Mouse (Mus musculus) CD4-positive, CD25-positive, alpha-beta regulatory T cell, adult 2 months (primary cell): ENCODE measurements around the gene 4930512M02Rik.

Source experiments
- DNase-seq: peaks from one replicate; pipeline ENCODE4 v3.0.0-alpha.2; 2012; ENCODE audit warnings: low read depth, low spot score

Gene 4930512M02Rik

GRCm38 (mm10) chr11:11564266-11565044 is 63.2 kb downstream of the 4930512M02Rik start:
- DNase-seq = peak; percentile 78

GRCm38 (mm10) chr11:11561118-11561517 is 66.5 kb downstream of the 4930512M02Rik start:
- DNase-seq = no peak

GRCm38 (mm10) chr11:11559099-11559686 is 68.4 kb downstream of the 4930512M02Rik start:
- no peak for DNase-seq

GRCm38 (mm10) chr11:11558662-11559061 is 69.0 kb downstream of the 4930512M02Rik start:
- DNase-seq = no peak

- peak; percentile 92 for DNase-seq
These were observed 70.3 kb downstream of the 4930512M02Rik start for GRCm38 (mm10) chr11:11557173-11557967.

GRCm38 (mm10) chr11:11556186-11556585 is 71.4 kb downstream of the 4930512M02Rik start:
- no peak for DNase-seq

GRCm38 (mm10) chr11:11555563-11555962 is 72.1 kb downstream of the 4930512M02Rik start:
- DNase-seq = no peak

- DNase-seq = no peak
These were observed 79.9 kb downstream of the 4930512M02Rik start for GRCm38 (mm10) chr11:11547597-11548240.

- no peak for DNase-seq
These were observed 80.6 kb downstream of the 4930512M02Rik start for GRCm38 (mm10) chr11:11546903-11547511.

GRCm38 (mm10) chr11:11545948-11546347 is 81.7 kb downstream of the 4930512M02Rik start:
- no peak for DNase-seq
